8 mouse cellular contexts compared by ENCODE assay signal in genomic region chr2:174344003-174344655, GRCm38 (mm10). TPM values are rescaled to one million over a fixed set of nuclear protein-coding genes. Genes with fewer than 3 reads are reported as not detected.
DNase-seq lines count a peak whose midpoint lies in the region; ATAC-seq and TF ChIP-seq lines count a peak whose summit lies in the region.

No protein-coding gene starts in this region.

- H3K9me3 ChIP-seq in neural tube, embryonic 15.5 days (replicated peaks), result no peaks in the 10 kb centered on the region

- ATAC-seq in frontal cortex, adult (ENCODE audit: low TSS enrichment), result peak; percentile 95
- ATAC-seq in neural tube, embryonic 15.5 days (ENCODE audit: low FRiP score), result peak; percentile 67

- peak; percentile 84 for DNase-seq in Muller cell, postnatal 12 days (ENCODE audit: inconsistent ontology term)
- peak; percentile 68 for DNase-seq in cerebellum, adult 11-12 months
- DNase-seq in heart, postnatal 4 days, result peak; percentile 92
- DNase-seq in layer of hippocampus, adult 2 months (ENCODE audit: low spot score in 2 of 2), result peak; percentile 68
- DNase-seq in lung, adult 18-20 months, result peak; percentile 91 to 94
- peak; percentile 40 for DNase-seq in thymus, postnatal 14 days

- H3K27me3 ChIP-seq in neural tube, embryonic 15.5 days (replicated peaks), result no peaks in the 10 kb centered on the region

- TF ChIP-seq CTCF in layer of hippocampus, adult 2 months (conservative IDR thresholded peaks at IDR 0.05), result no peak

- H3K9ac ChIP-seq in neural tube, embryonic 15.5 days (replicated peaks), result no peak overlapping the region

- peak overlapping the region; percentile 22; the same call in 1 of the 2 replicates for H3K4me3 ChIP-seq in layer of hippocampus, adult 2 months
- no peak overlapping the region for H3K4me3 ChIP-seq in neural tube, embryonic 15.5 days (replicated peaks)

- H3K36me3 ChIP-seq in neural tube, embryonic 15.5 days, result peaks cover 36% of the 10 kb centered on the region

- peak overlapping the region; percentile 38 for H3K4me2 ChIP-seq in neural tube, embryonic 15.5 days

- WGBS in neural tube, embryonic 15.5 days, result 17% methylated on average over 3 of the region's 3 CpGs

- H3K4me1 ChIP-seq in neural tube, embryonic 15.5 days, result peaks cover 53% of the 10 kb centered on the region

- peak overlapping the region; percentile 77 for H3K27ac ChIP-seq in layer of hippocampus, adult 2 months
- peak overlapping the region; percentile 72 for H3K27ac ChIP-seq in neural tube, embryonic 15.5 days (replicated peaks)

RNA-seq across cellular contexts. Expression of gene Gm20721, which starts 2.4 kb away (rescaled TPM):
- 1 to 10 TPM; 2.2 to 3.4 TPM for total RNA-seq in heart, postnatal 4 days (2021)
- 1 to 10 TPM; 2.0 to 3.5 TPM for total RNA-seq in layer of hippocampus, adult 2 months (2021)
- 17.0 and 19.8 TPM in 2 replicates for polyA plus RNA-seq in neural tube, embryonic 15.5 days (2015; fragmentation: Nextera tagmentation; extraction: Ambion mirVana)

Comparison
In these comparisons a context has a peak if more than half of its experiments do, and no peak if none do; other contexts are left out.
1. DNase-seq: peak in every context shown above with its lines; median percentile 92 in lung, adult 18-20 months; 92 in heart, postnatal 4 days; 84 in Muller cell, postnatal 12 days; 68 in cerebellum, adult 11-12 months; 68 in layer of hippocampus, adult 2 months; 40 in thymus, postnatal 14 days.